Mouse (Mus musculus) MEL (cell line): ENCODE data around the gene Rnf111. TPM values are rescaled to one million over a fixed set of nuclear protein-coding genes. Genes with fewer than 3 reads are reported as not detected.

ENCODE experiments used
- DNase-seq: peaks from one replicate; pipeline ENCODE4 v3.0.0; 2011; ENCODE audit warnings: low read depth, low spot score
- H3K27ac ChIP-seq: 2 replicates; pipeline ENCODE4 v1.5.1; 2012; ENCODE audit warnings: low read depth, mild to moderate bottlenecking, control low read depth, low read length, moderate library complexity; ENCODE audit not compliant: control insufficient read depth
- H3K27me3 ChIP-seq, 2 experiments: fragments of 150-350 bp in 1 of 2; sonication (generic) in 1 of 2; 2 replicates each; pipeline ENCODE4 v1.6.1; 2012; ENCODE audit warnings: low read length in 2 of 2, mild to moderate bottlenecking in 2 of 2, improper control_type of control experiment in 1 of 2, moderate library complexity in 1 of 2; ENCODE audit not compliant: insufficient read depth in 2 of 2, control insufficient read depth in 1 of 2
- H3K36me3 ChIP-seq, 2 experiments: 2 replicates each; pipeline ENCODE4 v1.6.1; 2012 to 2014; ENCODE audit warnings: low read length in 2 of 2, improper control_type of control experiment in 1 of 2, inconsistent platforms in 1 of 2, mild to moderate bottlenecking in 1 of 2; ENCODE audit not compliant: insufficient read depth in 2 of 2, control insufficient read depth in 1 of 2
- H3K4me1 ChIP-seq, 2 experiments: fragments of 150-350 bp in 1 of 2; sonication (generic) in 1 of 2; 2 replicates each; pipeline ENCODE4 v1.6.1; 2012; ENCODE audit warnings: low read length in 2 of 2, improper control_type of control experiment in 1 of 2, mild to moderate bottlenecking in 1 of 2; ENCODE audit not compliant: insufficient read depth in 2 of 2, control insufficient read depth in 1 of 2
- H3K4me3 ChIP-seq, 2 experiments: fragments of 150-350 bp in 1 of 2; sonication (generic) in 1 of 2; 2 replicates each; pipeline ENCODE4 v1.5.1; 2012; ENCODE audit warnings: low read depth in 2 of 2, low read length in 2 of 2, mild to moderate bottlenecking in 2 of 2, moderate library complexity in 2 of 2, control low read depth in 1 of 2, improper control_type of control experiment in 1 of 2; ENCODE audit not compliant: control insufficient read depth in 1 of 2, insufficient read depth in 1 of 2
- H3K79me2 ChIP-seq: 2 replicates; pipeline ENCODE4 v1.6.1; 2012; ENCODE audit warnings: mild to moderate bottlenecking, low read length, moderate library complexity; ENCODE audit not compliant: control insufficient read depth, poor library complexity, insufficient read depth
- H3K9ac ChIP-seq: 2 replicates; pipeline ENCODE4 v1.6.1; 2012; ENCODE audit warnings: low read depth, mild to moderate bottlenecking, control low read depth, low read length, moderate library complexity; ENCODE audit not compliant: control insufficient read depth, poor library complexity, severe bottlenecking
- H3K9me3 ChIP-seq: fragments of 150-350 bp; sonication (generic); replicated peaks from 2 replicates; pipeline ENCODE4 v1.6.1; 2012; ENCODE audit warnings: mild to moderate bottlenecking, low read length, improper control_type of control experiment, moderate library complexity; ENCODE audit not compliant: insufficient read depth
- CTCF ChIP-seq, 3 experiments: IDR thresholded peaks in 2 of 3; conservative IDR thresholded peaks in 1 of 3; 2 replicates each; pipeline ENCODE4 v1.5.1; 2011 to 2012; ENCODE audit warnings: low read length in 3 of 3, low read depth in 2 of 3, mild to moderate bottlenecking in 2 of 3, improper control_type of control experiment in 1 of 3, inconsistent platforms in 1 of 3, mixed read lengths in 1 of 3, moderate library complexity in 1 of 3; ENCODE audit not compliant: control insufficient read depth in 1 of 3, insufficient read depth in 1 of 3, poor library complexity in 1 of 3, severe bottlenecking in 1 of 3
- EP300 ChIP-seq, 2 experiments: IDR thresholded peaks; 2 replicates each; pipeline ENCODE4 v1.6.1; 2011; ENCODE audit warnings: improper control_type of control experiment in 2 of 2, low read length in 2 of 2, low read depth in 1 of 2, mild to moderate bottlenecking in 1 of 2
- GATA1 ChIP-seq: IDR thresholded peaks from 2 replicates; pipeline ENCODE4 v1.6.1; 2011; ENCODE audit warnings: low read depth, low read length, improper control_type of control experiment
- HCFC1 ChIP-seq: IDR thresholded peaks from 2 replicates; pipeline ENCODE4 v1.6.1; 2012; ENCODE audit warnings: low read depth, mild to moderate bottlenecking, inconsistent platforms, low read length, improper control_type of control experiment, moderate library complexity
- JUND ChIP-seq: IDR thresholded peaks from 2 replicates; pipeline ENCODE4 v1.6.1; 2011; ENCODE audit warnings: low read depth, mild to moderate bottlenecking, improper control_type of control experiment, low read length
- KAT2A ChIP-seq: conservative IDR thresholded peaks from 2 replicates; pipeline ENCODE4 v1.6.1; 2012; ENCODE audit warnings: low read depth, low read length, improper control_type of control experiment, inconsistent platforms
- MAFK ChIP-seq: IDR thresholded peaks from 2 replicates; pipeline ENCODE4 v1.6.1; 2011; ENCODE audit warnings: low read depth, mild to moderate bottlenecking, low read length, improper control_type of control experiment, borderline replicate concordance
- MAZ ChIP-seq: IDR thresholded peaks from 2 replicates; pipeline ENCODE4 v1.6.1; 2012; ENCODE audit warnings: low read depth, mild to moderate bottlenecking, inconsistent platforms, low read length, improper control_type of control experiment
- MXI1 ChIP-seq: IDR thresholded peaks from 2 replicates; pipeline ENCODE4 v1.6.1; 2011; ENCODE audit warnings: mild to moderate bottlenecking, low read depth, low read length, improper control_type of control experiment
- POLR2A ChIP-seq, 2 experiments: IDR thresholded peaks; 2 replicates each; pipeline ENCODE4 v1.6.1; 2011 to 2012; ENCODE audit warnings: low read length in 2 of 2, mild to moderate bottlenecking in 2 of 2, control low read depth in 1 of 2, improper control_type of control experiment in 1 of 2, low read depth in 1 of 2, moderate library complexity in 1 of 2; ENCODE audit not compliant: control insufficient read depth in 1 of 2, insufficient read depth in 1 of 2, poor library complexity in 1 of 2
- TCF12 ChIP-seq: IDR thresholded peaks from 2 replicates; pipeline ENCODE4 v1.6.1; 2014; ENCODE audit warnings: low read depth, mild to moderate bottlenecking, inconsistent platforms, low read length, improper control_type of control experiment, moderate library complexity
- UBTF ChIP-seq: IDR thresholded peaks from 2 replicates; pipeline ENCODE4 v1.6.1; 2012; ENCODE audit warnings: low read depth, mild to moderate bottlenecking, inconsistent platforms, low read length, improper control_type of control experiment, moderate library complexity, borderline replicate concordance; ENCODE audit not compliant: insufficient read depth
- USF2 ChIP-seq, 2 experiments: IDR thresholded peaks; 2 replicates each; pipeline ENCODE4 v1.6.1; 2011 to 2012; ENCODE audit warnings: improper control_type of control experiment in 2 of 2, low read length in 2 of 2, borderline replicate concordance in 1 of 2, inconsistent platforms in 1 of 2, low read depth in 1 of 2, mild to moderate bottlenecking in 1 of 2; ENCODE audit not compliant: insufficient read depth in 1 of 2
- ZKSCAN1 ChIP-seq: IDR thresholded peaks from 2 replicates; pipeline ENCODE4 v1.6.1; 2012; ENCODE audit warnings: low read depth, mild to moderate bottlenecking, inconsistent platforms, low read length, improper control_type of control experiment, moderate library complexity
- ZMIZ1 ChIP-seq: IDR thresholded peaks from 2 replicates; pipeline ENCODE4 v1.6.1; 2012; ENCODE audit warnings: low read depth, mild to moderate bottlenecking, inconsistent platforms, low read length, improper control_type of control experiment, moderate library complexity
- polyA plus RNA-seq, 2 experiments: library from polyadenylated mRNA; stranded (reverse) in 1 of 2; unstranded in 1 of 2; fragments of >175 nt in 1 of 2; fragments of >200 nt in 1 of 2; gene quantifications; 2 replicates each; pipeline versions ENCODE4 v1.2.1 to v1.2.4; 2012; ENCODE audit warnings: low replicate concordance in 2 of 2, low read depth in 1 of 2; ENCODE audit not compliant: insufficient read length in 2 of 2, insufficient read depth in 1 of 2, missing spikeins in 1 of 2
- total RNA-seq: library from RNA; depleted of rRNA; stranded (reverse); fragments of 300-350 nt; gene quantifications from 2 replicates; pipeline ENCODE4 v1.2.3, GENCODE M21; 2012

The Rnf111 gene
- total and polyA plus RNA-seq, 3 experiments: 25.2 to 88.2 (median 46.0) TPM

GRCm38 (mm10) chr9:70401937-70402539 is 101.5 kb downstream of the Rnf111 start:
- no peak overlapping the region for H3K4me3 ChIP-seq
- DNase-seq: no peak
- H3K27me3 ChIP-seq: no peaks in the 10 kb centered on the region
- no peaks in the 10 kb centered on the region for H3K79me2 ChIP-seq
- H3K9me3 ChIP-seq: no peaks in the 10 kb centered on the region
- TF ChIP-seq UBTF (no peak), EP300 (IDR thresholded peaks at IDR 0.05; ENCODE audit: low read depth in 1 of 2, low read length in 2 of 2) (no peak), POLR2A (IDR thresholded peaks at IDR 0.05; ENCODE audit: control insufficient read depth in 1 of 2, insufficient read depth in 1 of 2, low read depth in 1 of 2, low read length in 2 of 2, poor library complexity in 1 of 2) (no peak), CTCF (IDR thresholded peaks at IDR 0.05 in 2 of 3, conservative IDR thresholded peaks at IDR 0.05 in 1 of 3; ENCODE audit: control insufficient read depth in 1 of 3, insufficient read depth in 1 of 3, low read depth in 2 of 3, low read length in 3 of 3, poor library complexity in 1 of 3, severe bottlenecking in 1 of 3) (no peak), USF2 (IDR thresholded peaks at IDR 0.05; ENCODE audit: borderline replicate concordance in 1 of 2, insufficient read depth in 1 of 2, low read depth in 1 of 2, low read length in 2 of 2) (no peak), MAFK (no peak), MXI1 (no peak), TCF12 (no peak)
- TF ChIP-seq, all 39 proteins: peak for 0
- Histone ChIP-seq H3K27ac (no peak overlapping the region), H3K4me1 (no peaks in the 10 kb centered on the region), H3K36me3 (no peaks in the 10 kb centered on the region; a peak in 1 of 4 replicates), H3K9ac (no peak overlapping the region)

GRCm38 (mm10) chr9:70396083-70396482 is 107.4 kb downstream of the Rnf111 start:
- TF ChIP-seq ZMIZ1 (no peak), ZKSCAN1 (no peak), JUND (no peak), MAZ (no peak), POLR2A (IDR thresholded peaks at IDR 0.05; ENCODE audit: control insufficient read depth in 1 of 2, insufficient read depth in 1 of 2, low read depth in 1 of 2, low read length in 2 of 2, poor library complexity in 1 of 2) (no peak), HCFC1 (no peak), KAT2A (no peak), MXI1 (no peak), GATA1 (no peak)
- H3K4me1 ChIP-seq: peaks cover 0 to 7% of the 10 kb centered on the region in 2 experiments; a peak in 2 of 4 replicates
- no peak overlapping the region for H3K9ac ChIP-seq
- H3K79me2 ChIP-seq: no peaks in the 10 kb centered on the region
- no peaks in the 10 kb centered on the region for H3K9me3 ChIP-seq
- DNase-seq: no peak
- H3K36me3 ChIP-seq: peaks cover 0 to 10% of the 10 kb centered on the region in 2 experiments; a peak in 3 of 4 replicates
- H3K4me3 ChIP-seq: no peak overlapping the region
- H3K27me3 ChIP-seq: no peaks in the 10 kb centered on the region
- no peak overlapping the region for H3K27ac ChIP-seq
